Mouse (Mus musculus) kidney, postnatal 4 days (tissue): ENCODE measurements at regions not wholly inside any gene's neighbourhood (a gene's known extent, or its start where the extent isn't known, plus 50 kb on each side); places are given as distances from the start of the nearest gene placed in this dataset.

ENCODE experiments used
- DNase-seq, 2 experiments: peaks; one replicate each; pipeline ENCODE4 v3.0.0; 2021; ENCODE audit warnings: mixed read lengths in 2 of 2

- DNase-seq: no peak
Measured at GRCm38 (mm10) chr17:73052956-73053355, 54.8 kb upstream of the Lclat1 start.

DNA sequence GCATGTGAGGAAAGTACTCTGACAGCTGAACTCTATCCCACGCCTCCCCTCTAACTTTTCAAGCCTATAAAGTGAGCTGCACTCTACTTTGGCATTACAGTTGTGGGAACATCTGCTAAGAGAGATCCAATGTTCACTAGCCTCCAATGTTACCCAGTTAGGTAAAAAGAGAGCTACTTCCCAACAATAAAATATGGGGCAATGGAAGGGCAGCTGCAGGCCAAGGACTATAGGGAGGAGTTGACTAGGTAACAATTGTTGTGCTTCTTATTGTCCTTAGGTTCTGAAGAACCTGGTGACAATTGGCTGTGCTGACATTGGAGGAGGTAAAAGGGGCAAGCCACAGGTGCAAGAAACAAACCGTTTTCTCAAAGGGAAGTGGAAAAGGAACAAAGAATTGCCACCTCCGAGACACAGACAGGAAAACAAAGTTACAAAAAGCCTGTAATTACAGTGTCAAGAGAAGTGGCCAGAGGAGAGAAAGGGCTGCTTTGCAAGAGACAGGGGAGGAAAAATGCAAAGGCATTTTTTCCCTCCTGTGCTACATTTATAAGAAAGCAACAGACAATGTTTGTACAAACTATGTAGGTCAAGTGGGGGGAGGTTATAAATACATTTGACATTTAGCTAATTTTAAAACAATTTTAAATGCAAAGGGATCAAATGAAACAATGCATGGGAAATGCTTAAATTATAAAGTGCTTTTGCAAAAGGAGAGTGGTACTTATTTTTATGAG, 54.1 kb upstream of the Lclat1 start:
- DNase-seq: no peak

GRCm38 (mm10) chr17:73054226-73054625, 53.6 kb upstream of the Lclat1 start:
- DNase-seq: peak; percentile 65 to 74

DNA sequence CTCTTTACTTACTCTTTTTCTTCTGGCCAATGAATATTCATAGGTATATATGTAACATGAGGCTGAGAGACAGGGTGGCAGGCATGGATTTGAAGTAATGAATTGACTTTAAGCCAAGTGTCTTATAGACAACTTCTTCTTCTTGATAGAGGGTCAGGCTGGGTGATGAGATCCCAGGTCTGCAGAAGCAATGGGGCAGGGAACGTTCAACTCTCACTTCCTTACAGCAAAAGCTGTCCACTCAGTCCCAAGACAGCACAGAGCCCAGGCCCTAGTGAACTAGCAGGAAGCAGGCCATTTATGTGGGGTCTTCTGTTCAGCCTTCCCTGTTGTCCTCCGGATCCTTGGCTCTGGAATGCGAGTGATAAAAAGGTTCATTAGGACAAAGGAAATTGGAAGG, 52.6 kb upstream of the Lclat1 start:
- no peak for DNase-seq

- DNase-seq: no peak
Measured at GRCm38 (mm10) chr17:73055611-73056010, 52.2 kb upstream of the Lclat1 start.

- DNase-seq: no peak
Measured at GRCm38 (mm10) chr17:73056616-73057015, 51.2 kb upstream of the Lclat1 start.
